Mouse (Mus musculus) thymus, adult 2 months (tissue): Measurements from ENCODE around the gene Sall4. TPM values are rescaled to one million over a fixed set of nuclear protein-coding genes. Genes with fewer than 3 reads are reported as not detected.

ENCODE experiments used
- DNase-seq: peaks from one replicate; pipeline ENCODE4 v3.0.0; 2021
- H3K27ac ChIP-seq: fragments of 200-500 bp; 2 replicates; pipeline ENCODE4 v1.5.1; 2012; ENCODE audit warnings: low read length, control low read depth; ENCODE audit not compliant: control insufficient read depth, insufficient read depth
- H3K27me3 ChIP-seq: fragments of 200-500 bp; 2 replicates; pipeline ENCODE4 v1.6.1; 2012; ENCODE audit warnings: mild to moderate bottlenecking, low read length, moderate library complexity, mixed read lengths; ENCODE audit not compliant: control insufficient read depth, insufficient read depth
- H3K36me3 ChIP-seq: fragments of 200-500 bp; 2 replicates; pipeline ENCODE4 v1.6.1; 2012; ENCODE audit warnings: mild to moderate bottlenecking, low read length, moderate library complexity; ENCODE audit not compliant: control insufficient read depth, insufficient read depth
- H3K4me1 ChIP-seq: fragments of 200-500 bp; replicated peaks from 2 replicates; pipeline ENCODE4 v1.6.1; 2012; ENCODE audit warnings: low read length; ENCODE audit not compliant: control insufficient read depth, insufficient read depth
- H3K4me3 ChIP-seq: fragments of 200-500 bp; 2 replicates; pipeline ENCODE4 v1.5.1; 2012; ENCODE audit warnings: mild to moderate bottlenecking, low read length, control low read depth, moderate library complexity; ENCODE audit not compliant: control insufficient read depth, insufficient read depth
- CTCF ChIP-seq: fragments of 200-500 bp; IDR thresholded peaks from 2 replicates; pipeline ENCODE4 v1.5.1; 2012; ENCODE audit warnings: mild to moderate bottlenecking, control low read depth, low read length, moderate library complexity, borderline replicate concordance; ENCODE audit not compliant: control insufficient read depth, poor library complexity, insufficient read depth; ENCODE audit errors: extremely low read depth
- POLR2A ChIP-seq: fragments of 200-500 bp; IDR thresholded peaks from 2 replicates; pipeline ENCODE4 v1.6.1; 2012; ENCODE audit warnings: mild to moderate bottlenecking, low read length, control low read depth, moderate library complexity; ENCODE audit not compliant: control insufficient read depth, poor library complexity, insufficient read depth; ENCODE audit errors: extremely low read depth
- WGBS: fragments of 180-500 bp; shearing (Covaris S2); methylation state at CpG from one replicate; pipeline ENCODE4 v1.1.7; 2018; 5-methylcytosine and 5-hydroxymethylcytosine counted together
- polyA plus RNA-seq: library from polyadenylated mRNA; depleted of rRNA; stranded (reverse); fragments of >200 nt; gene quantifications from 2 replicates; pipeline ENCODE4 v1.2.3, GENCODE M21; 2012

The Sall4 gene
- polyA plus RNA-seq, 1 experiment, result 0.04 TPM

GRCm38 (mm10) chr2:168791115-168791802 lies 23.5 kb upstream of the Sall4 start:
- Histone ChIP-seq H3K36me3 (no peaks in the 10 kb centered on the region), H3K27ac (no peak overlapping the region), H3K27me3 (no peaks in the 10 kb centered on the region), H3K4me1 (no peaks in the 10 kb centered on the region), H3K4me3 (no peak overlapping the region)
- no peak for TF ChIP-seq POLR2A
- no peak for TF ChIP-seq CTCF
- 90% methylated on average over 4 of the region's 4 CpGs for WGBS
- no peak for DNase-seq

- DNase-seq, result no peak
- H3K36me3 ChIP-seq, result no peaks in the 10 kb centered on the region
- no peak overlapping the region for H3K4me3 ChIP-seq
- 95% methylated on average over 9 of the region's 9 CpGs for WGBS
- TF ChIP-seq POLR2A (no peak), CTCF (no peak)
- no peak overlapping the region for H3K27ac ChIP-seq
- H3K27me3 ChIP-seq, result no peaks in the 10 kb centered on the region
- no peaks in the 10 kb centered on the region for H3K4me1 ChIP-seq
Observed at GRCm38 (mm10) chr2:168786174-168786573, 18.4 kb upstream of the Sall4 start.

- Histone ChIP-seq H3K36me3 (no peaks in the 10 kb centered on the region), H3K4me3 (no peak overlapping the region), H3K4me1 (no peaks in the 10 kb centered on the region), H3K27me3 (no peaks in the 10 kb centered on the region), H3K27ac (no peak overlapping the region)
- 89% methylated on average over 9 of the region's 9 CpGs for WGBS
- no peak for TF ChIP-seq POLR2A
- no peak for TF ChIP-seq CTCF
- DNase-seq, result no peak
Observed at GRCm38 (mm10) chr2:168780596-168780995, 12.9 kb upstream of the Sall4 start.

- Histone ChIP-seq H3K27me3 (no peaks in the 10 kb centered on the region), H3K4me1 (no peaks in the 10 kb centered on the region), H3K4me3 (no peak overlapping the region), H3K36me3 (no peaks in the 10 kb centered on the region), H3K27ac (no peak overlapping the region)
- TF ChIP-seq CTCF, result no peak
- TF ChIP-seq POLR2A, result no peak
- DNase-seq, result no peak
- WGBS, result 66% methylated on average over 9 of the region's 9 CpGs
Observed at GRCm38 (mm10) chr2:168780024-168780423, 12.3 kb upstream of the Sall4 start.

GRCm38 (mm10) chr2:168777481-168777880 lies 9.7 kb upstream of the Sall4 start:
- no peak for DNase-seq
- Histone ChIP-seq H3K4me3 (no peak overlapping the region), H3K36me3 (no peaks in the 10 kb centered on the region), H3K27me3 (no peaks in the 10 kb centered on the region), H3K27ac (no peak overlapping the region), H3K4me1 (no peaks in the 10 kb centered on the region)
- TF ChIP-seq CTCF (no peak), POLR2A (no peak)

- no peaks in the 10 kb centered on the region for H3K36me3 ChIP-seq
- 91% methylated on average over 3 of the region's 3 CpGs for WGBS
- no peak for DNase-seq
- H3K27ac ChIP-seq, result no peak overlapping the region
- TF ChIP-seq POLR2A (no peak), CTCF (no peak)
- no peaks in the 10 kb centered on the region for H3K27me3 ChIP-seq
- no peaks in the 10 kb centered on the region for H3K4me1 ChIP-seq
- no peak overlapping the region for H3K4me3 ChIP-seq
Observed at GRCm38 (mm10) chr2:168776238-168776637, 8.5 kb upstream of the Sall4 start.

GRCm38 (mm10) chr2:168769259-168769658 lies 1.5 kb upstream of the Sall4 start:
- H3K27ac ChIP-seq, result no peak overlapping the region
- no peak for TF ChIP-seq CTCF
- TF ChIP-seq POLR2A, result no peak
- H3K4me3 ChIP-seq, result no peak overlapping the region
- H3K27me3 ChIP-seq, result peaks cover 13% of the 10 kb centered on the region
- no peak for DNase-seq
- H3K4me1 ChIP-seq, result no peaks in the 10 kb centered on the region
- H3K36me3 ChIP-seq, result no peaks in the 10 kb centered on the region
- 73% methylated on average over 8 of the region's 8 CpGs for WGBS
